Mouse (Mus musculus) heart, embryonic 16.5 days (tissue): ENCODE data around the gene Ankrd11. TPM values are rescaled to one million over a fixed set of nuclear protein-coding genes. Genes with fewer than 3 reads are reported as not detected.

Source experiments
- ATAC-seq: fragments of 200-750 bp; cut with Nextera tagmentation; replicated peaks from 2 replicates; pipeline ENCODE4 v1.8.0; 2017; ENCODE audit warnings: moderate number of reproducible peaks; ENCODE audit not compliant: insufficient read depth, low FRiP score; ENCODE audit errors: extremely low read depth
- H3K27ac ChIP-seq: fragments of 300-500 bp; sonication (generic); 2 replicates; pipeline ENCODE4 v1.5.1; 2014; ENCODE audit warnings: mild to moderate bottlenecking, low read length, control low read depth, moderate library complexity
- H3K27me3 ChIP-seq: fragments of 300-500 bp; sonication (generic); 2 replicates; pipeline ENCODE4 v1.6.1; 2014; ENCODE audit warnings: low read length, mixed read lengths; ENCODE audit not compliant: control insufficient read depth, insufficient read depth
- H3K36me3 ChIP-seq: fragments of 300-500 bp; sonication (generic); 2 replicates; pipeline ENCODE4 v1.6.1; 2014; ENCODE audit not compliant: control insufficient read depth, insufficient read depth
- H3K4me1 ChIP-seq: fragments of 300-500 bp; sonication (generic); 2 replicates; pipeline ENCODE4 v1.6.1; 2014; ENCODE audit warnings: low read length, mixed read lengths; ENCODE audit not compliant: control insufficient read depth, insufficient read depth
- H3K4me2 ChIP-seq: fragments of 300-500 bp; sonication (generic); 2 replicates; pipeline ENCODE4 v1.6.1; 2014; ENCODE audit warnings: low read depth, mild to moderate bottlenecking, control low read depth, low read length
- H3K4me3 ChIP-seq: fragments of 300-500 bp; sonication (generic); 2 replicates; pipeline ENCODE4 v1.5.1; 2014; ENCODE audit warnings: mild to moderate bottlenecking, control low read depth, low read length
- H3K9ac ChIP-seq: fragments of 300-500 bp; sonication (generic); 2 replicates; pipeline ENCODE4 v1.6.1; 2014; ENCODE audit warnings: low read length, control low read depth
- H3K9me3 ChIP-seq: fragments of 300-500 bp; sonication (generic); replicated peaks from 2 replicates; pipeline ENCODE4 v1.6.1; 2016; ENCODE audit warnings: low read length; ENCODE audit not compliant: control insufficient read depth
- WGBS: fragments of 180-500 bp; shearing (Covaris S2); extraction: QIAGEN DNeasy Blood & Tissue Kit; methylation state at CpG from one replicate; pipeline ENCODE4 v1.1.7; 2014; 5-methylcytosine and 5-hydroxymethylcytosine counted together
- polyA plus RNA-seq: library from polyadenylated mRNA; unstranded; fragments of >200 nt; fragmentation: Nextera tagmentation; extraction: Ambion mirVana; gene quantifications from 2 replicates; pipeline ENCODE4 v1.2.1, GENCODE M21; 2015

The Ankrd11 gene
- polyA plus RNA-seq, 1 experiment from 2014 or later, result 17.6 TPM

DNA sequence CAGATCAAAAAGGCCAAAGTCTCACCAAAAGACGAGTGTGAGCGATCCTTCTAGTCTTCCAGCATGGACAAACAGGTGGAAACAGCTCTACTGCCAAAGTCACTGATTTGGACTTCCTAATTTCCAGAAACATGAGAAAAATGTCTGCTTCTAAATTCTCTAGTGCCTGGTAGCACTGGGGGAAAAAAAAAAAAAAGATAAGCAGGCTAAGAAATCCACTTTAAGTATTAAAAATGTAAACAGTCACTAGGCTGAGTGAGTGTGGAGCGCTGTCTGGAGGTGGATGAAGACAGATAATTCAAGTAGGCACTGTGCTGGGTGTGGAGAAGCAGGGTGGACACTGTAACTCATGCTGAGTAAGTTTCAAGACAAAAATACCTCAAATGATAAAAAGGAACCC is 106.2 kb downstream of the Ankrd11 start:
- no peaks in the 10 kb centered on the region for H3K36me3 ChIP-seq
- H3K4me3 ChIP-seq, result no peak overlapping the region
- no peaks in the 10 kb centered on the region for H3K27me3 ChIP-seq
- H3K27ac ChIP-seq, result no peak overlapping the region
- H3K4me2 ChIP-seq, result no peak overlapping the region
- no peak for ATAC-seq
- H3K9ac ChIP-seq, result no peak overlapping the region
- WGBS, result 65% methylated on average over 3 of the region's 3 CpGs
- H3K4me1 ChIP-seq, result peaks cover 43% of the 10 kb centered on the region
- no peaks in the 10 kb centered on the region for H3K9me3 ChIP-seq

DNA sequence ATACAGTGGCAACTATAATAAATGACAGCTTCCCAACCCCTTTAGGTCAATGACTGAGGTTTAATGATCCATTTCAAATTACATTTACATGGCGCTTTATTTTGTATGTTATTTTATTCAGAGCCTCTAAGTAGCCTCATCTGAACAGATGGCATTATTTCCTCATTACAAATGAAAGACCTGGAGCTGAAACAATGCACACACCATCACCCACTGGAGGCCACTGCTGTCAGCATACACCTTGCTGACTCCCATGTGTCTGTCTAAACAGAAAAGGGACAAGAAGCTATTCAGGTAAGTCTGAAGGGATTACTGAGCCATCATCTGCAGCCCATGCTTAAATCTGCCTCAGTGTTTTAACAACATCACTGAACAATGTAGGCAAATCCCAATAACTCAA is 107.0 kb downstream of the Ankrd11 start:
- no peak for ATAC-seq
- H3K27me3 ChIP-seq, result no peaks in the 10 kb centered on the region
- no peak overlapping the region for H3K4me2 ChIP-seq
- H3K9ac ChIP-seq, result no peak overlapping the region
- H3K27ac ChIP-seq, result no peak overlapping the region
- no peaks in the 10 kb centered on the region for H3K9me3 ChIP-seq
- peaks cover 49% of the 10 kb centered on the region for H3K4me1 ChIP-seq
- H3K36me3 ChIP-seq, result no peaks in the 10 kb centered on the region
- WGBS, result 92% methylated on average over 1 of the region's 1 CpGs
- no peak overlapping the region for H3K4me3 ChIP-seq

DNA sequence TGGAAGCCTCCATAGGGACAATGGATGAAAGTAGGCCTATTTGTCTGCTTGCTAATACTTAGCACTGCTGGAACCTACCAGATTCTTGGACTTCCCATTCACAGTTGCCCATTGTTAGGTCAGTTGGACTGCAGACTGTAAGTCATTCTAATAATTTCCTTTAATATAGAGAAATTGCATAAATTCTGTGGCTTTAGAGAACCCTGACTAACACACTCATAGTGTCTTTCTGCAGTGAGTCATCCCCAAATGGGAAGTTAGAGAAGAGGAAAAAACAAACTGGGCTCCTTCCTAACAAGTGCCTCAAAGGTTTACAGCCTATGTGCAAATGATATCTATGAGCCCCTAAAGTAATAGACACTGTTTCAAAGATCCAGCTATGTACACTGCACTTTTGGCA is 108.1 kb downstream of the Ankrd11 start:
- Histone ChIP-seq H3K4me2 (no peak overlapping the region), H3K9me3 (no peaks in the 10 kb centered on the region), H3K27ac (no peak overlapping the region), H3K27me3 (no peaks in the 10 kb centered on the region), H3K4me3 (no peak overlapping the region), H3K4me1 (peaks cover 51% of the 10 kb centered on the region), H3K36me3 (no peaks in the 10 kb centered on the region), H3K9ac (no peak overlapping the region)
- no peak for ATAC-seq

DNA sequence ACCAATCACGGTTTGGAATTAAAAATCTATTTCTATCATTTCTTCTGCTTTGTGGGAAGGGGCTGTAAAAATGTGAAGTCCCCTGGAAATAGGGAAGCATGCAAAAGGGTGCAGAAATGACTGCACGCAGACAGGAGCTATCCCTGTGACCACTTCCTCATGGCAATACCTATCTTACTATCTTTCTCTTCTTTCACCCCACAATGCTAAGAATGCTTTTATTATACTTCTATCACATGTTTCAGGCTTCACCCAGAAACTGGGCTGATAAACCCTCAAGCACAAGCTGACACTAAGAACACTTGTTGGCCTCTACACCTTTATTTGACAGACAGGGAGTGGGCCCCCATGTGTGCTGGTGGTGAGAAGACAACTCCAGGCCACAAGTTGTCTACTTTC is 109.5 kb downstream of the Ankrd11 start:
- H3K4me3 ChIP-seq, result no peak overlapping the region
- peaks cover 50% of the 10 kb centered on the region for H3K4me1 ChIP-seq
- no peak overlapping the region for H3K4me2 ChIP-seq
- 52% methylated on average over 2 of the region's 2 CpGs for WGBS
- no peak overlapping the region for H3K9ac ChIP-seq
- peak overlapping the region; percentile 41 for H3K27ac ChIP-seq
- no peak for ATAC-seq
- H3K36me3 ChIP-seq, result no peaks in the 10 kb centered on the region
- H3K9me3 ChIP-seq, result no peaks in the 10 kb centered on the region
- H3K27me3 ChIP-seq, result no peaks in the 10 kb centered on the region

DNA sequence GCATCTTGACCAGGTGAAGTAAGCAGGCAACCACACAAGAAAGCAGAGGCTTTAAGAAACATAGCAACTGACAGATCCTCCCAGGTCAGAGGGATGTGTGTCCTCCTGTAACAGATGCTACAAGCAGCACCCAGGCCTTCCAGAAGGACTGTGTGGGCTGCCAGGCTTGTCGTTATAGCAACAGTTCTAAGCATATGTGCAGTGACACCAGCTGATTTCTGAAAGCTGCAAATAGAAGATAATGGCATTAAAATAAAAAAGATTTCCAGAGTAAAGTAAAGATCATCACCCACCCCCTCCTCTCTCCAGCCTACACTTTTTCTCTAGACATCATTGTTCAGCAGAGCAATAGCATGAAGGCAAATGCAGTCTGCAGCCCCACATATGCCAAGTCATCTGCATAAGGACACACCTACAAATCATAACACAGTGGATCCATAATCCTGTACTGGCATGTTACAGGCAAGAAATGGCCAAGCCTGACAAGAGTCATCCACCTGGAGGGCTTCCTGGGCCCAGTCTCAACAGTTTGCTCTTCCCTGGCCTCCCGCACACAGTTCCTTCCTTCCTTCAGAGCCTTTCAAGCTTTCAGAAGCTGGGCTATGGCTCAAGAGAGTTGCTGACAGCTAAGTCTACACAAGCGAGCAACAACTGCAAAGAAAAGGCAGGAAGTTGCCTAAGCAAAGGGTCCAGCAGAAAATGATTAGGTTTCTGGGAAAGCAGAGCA is 110.1 kb downstream of the Ankrd11 start:
- H3K9ac ChIP-seq, result no peak overlapping the region
- H3K27ac ChIP-seq, result peak overlapping the region; percentile 41
- H3K27me3 ChIP-seq, result no peaks in the 10 kb centered on the region
- H3K9me3 ChIP-seq, result no peaks in the 10 kb centered on the region
- 43% methylated on average over 3 of the region's 3 CpGs for WGBS
- peaks cover 50% of the 10 kb centered on the region for H3K4me1 ChIP-seq
- no peaks in the 10 kb centered on the region for H3K36me3 ChIP-seq
- no peak for ATAC-seq
- H3K4me3 ChIP-seq, result no peak overlapping the region
- no peak overlapping the region for H3K4me2 ChIP-seq

DNA sequence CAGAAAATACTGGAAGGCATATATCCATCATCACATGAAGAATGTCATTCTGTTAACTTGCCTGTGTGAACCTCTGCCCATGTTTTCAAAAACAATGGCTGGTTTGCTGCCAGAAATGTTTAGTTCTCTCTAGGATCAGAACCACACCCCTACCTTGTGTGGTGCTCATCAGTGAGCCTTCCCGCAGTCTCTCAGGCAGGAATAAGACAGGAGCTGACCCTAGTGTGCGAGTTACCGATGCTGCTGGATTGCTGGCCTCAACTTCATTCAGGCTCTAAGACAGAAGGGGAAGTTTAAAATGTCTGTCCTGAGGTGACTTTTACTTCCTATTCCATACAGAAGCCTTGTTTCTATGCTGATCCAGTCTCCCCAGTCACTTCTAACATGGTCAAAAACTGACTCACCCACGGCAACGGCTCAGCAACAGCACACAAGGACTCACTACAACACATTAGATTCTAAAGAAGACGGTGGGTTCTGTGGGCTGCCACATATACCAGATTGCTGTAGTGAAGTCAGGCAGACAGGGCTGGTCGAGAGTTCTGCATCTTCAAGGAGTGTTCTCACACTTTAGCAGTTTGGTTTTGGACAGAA is 113.3 kb downstream of the Ankrd11 start:
- Histone ChIP-seq H3K4me1 (peaks cover 73% of the 10 kb centered on the region), H3K9me3 (no peaks in the 10 kb centered on the region), H3K9ac (no peak overlapping the region), H3K4me2 (no peak overlapping the region), H3K4me3 (no peak overlapping the region), H3K27me3 (no peaks in the 10 kb centered on the region), H3K27ac (no peak overlapping the region; the same call in 1 of the 2 replicates), H3K36me3 (no peaks in the 10 kb centered on the region)
- ATAC-seq, result no peak
- 74% methylated on average over 7 of the region's 7 CpGs for WGBS

DNA sequence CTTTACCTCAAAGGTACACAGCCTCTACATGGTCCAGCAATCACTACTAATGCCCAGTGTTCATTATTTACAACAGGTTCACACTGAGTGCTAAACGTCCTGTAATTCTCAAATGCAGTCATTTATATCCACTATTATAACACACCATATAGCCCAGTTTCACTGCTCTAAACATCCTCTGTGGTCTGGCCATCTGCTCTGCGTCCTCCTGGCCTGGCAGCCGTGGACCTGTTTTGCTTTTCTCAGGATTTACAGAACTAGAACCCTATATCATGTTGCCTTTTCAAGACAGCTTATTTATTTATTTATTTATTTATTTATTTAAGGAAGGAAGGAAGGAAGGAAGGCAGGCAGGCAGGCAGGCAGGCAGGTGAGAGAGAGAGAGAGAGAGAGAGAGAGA is 114.2 kb downstream of the Ankrd11 start:
- peaks cover 76% of the 10 kb centered on the region for H3K4me1 ChIP-seq
- no peak overlapping the region for H3K4me2 ChIP-seq
- H3K9me3 ChIP-seq, result no peaks in the 10 kb centered on the region
- no peak overlapping the region for H3K4me3 ChIP-seq
- no peak overlapping the region for H3K27ac ChIP-seq
- no peak overlapping the region for H3K9ac ChIP-seq
- 84% methylated on average over 3 of the region's 3 CpGs for WGBS
- no peaks in the 10 kb centered on the region for H3K36me3 ChIP-seq
- ATAC-seq, result no peak
- H3K27me3 ChIP-seq, result no peaks in the 10 kb centered on the region

DNA sequence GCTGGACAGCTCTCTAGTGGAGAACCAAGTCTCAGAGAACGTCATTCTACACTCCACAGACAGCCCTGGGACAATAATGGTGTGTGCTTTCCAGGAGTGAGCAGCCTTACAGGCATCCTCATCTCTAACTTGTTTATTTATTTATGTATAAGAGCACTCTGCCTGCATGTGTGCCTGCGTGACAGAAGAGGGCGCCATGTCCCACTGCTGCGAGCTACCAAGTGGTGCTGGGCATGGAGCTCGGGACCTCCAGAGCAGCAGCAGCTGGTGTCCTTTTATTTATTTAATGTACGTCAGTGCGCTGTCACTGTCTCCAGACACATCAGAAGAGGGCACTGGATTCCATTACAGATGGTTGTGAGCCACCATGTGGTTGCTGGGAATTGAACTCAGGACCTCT is 115.3 kb downstream of the Ankrd11 start:
- WGBS, result 82% methylated on average over 7 of the region's 7 CpGs
- Histone ChIP-seq H3K36me3 (no peaks in the 10 kb centered on the region), H3K9me3 (no peaks in the 10 kb centered on the region), H3K4me2 (no peak overlapping the region), H3K27ac (no peak overlapping the region), H3K9ac (no peak overlapping the region), H3K4me3 (no peak overlapping the region), H3K27me3 (no peaks in the 10 kb centered on the region), H3K4me1 (peaks cover 72% of the 10 kb centered on the region)
- ATAC-seq, result no peak

DNA sequence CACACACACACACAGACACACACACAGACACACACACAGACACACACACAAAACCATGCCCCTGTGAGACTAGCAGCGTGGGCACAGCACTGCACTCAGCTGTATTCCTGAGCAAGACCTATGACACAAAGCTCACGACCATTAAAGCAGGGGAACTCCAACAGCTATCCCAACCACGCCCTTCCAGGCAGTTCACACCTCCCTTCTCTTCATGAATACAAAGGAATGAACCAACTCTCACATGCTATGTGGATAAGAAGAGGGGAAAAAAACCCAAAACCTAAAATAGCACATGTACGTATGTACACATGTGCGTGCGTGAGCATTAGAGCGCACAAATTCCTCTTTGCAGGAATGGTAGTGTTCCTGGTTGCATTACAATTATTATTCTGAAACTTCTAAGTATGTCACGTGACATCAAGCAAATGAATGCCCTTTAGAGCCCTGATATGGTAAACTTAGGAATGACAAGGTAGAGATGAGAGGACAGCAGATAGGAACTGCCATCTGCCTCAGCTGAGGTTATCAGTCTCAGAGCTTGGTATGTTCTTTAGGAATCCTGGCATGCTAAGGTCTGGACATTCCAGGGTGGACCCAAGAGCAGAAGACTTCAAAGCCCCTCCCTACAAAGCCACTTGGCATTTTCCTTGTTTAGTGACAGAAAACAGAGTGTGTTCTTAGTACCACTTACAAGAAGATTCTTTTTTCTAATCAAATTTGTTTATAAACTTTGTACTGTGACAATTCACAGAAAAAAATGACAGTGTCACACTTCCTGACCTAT is 115.9 kb downstream of the Ankrd11 start:
- Histone ChIP-seq H3K4me3 (no peak overlapping the region), H3K36me3 (no peaks in the 10 kb centered on the region), H3K27me3 (no peaks in the 10 kb centered on the region), H3K9ac (no peak overlapping the region), H3K4me2 (no peak overlapping the region), H3K9me3 (no peaks in the 10 kb centered on the region), H3K27ac (no peak overlapping the region), H3K4me1 (peaks cover 73% of the 10 kb centered on the region)
- 73% methylated on average over 8 of the region's 8 CpGs for WGBS
- ATAC-seq, result no peak
